Comparison of ENCODE assay signal across 17 mouse cellular contexts in the genomic region with DNA sequence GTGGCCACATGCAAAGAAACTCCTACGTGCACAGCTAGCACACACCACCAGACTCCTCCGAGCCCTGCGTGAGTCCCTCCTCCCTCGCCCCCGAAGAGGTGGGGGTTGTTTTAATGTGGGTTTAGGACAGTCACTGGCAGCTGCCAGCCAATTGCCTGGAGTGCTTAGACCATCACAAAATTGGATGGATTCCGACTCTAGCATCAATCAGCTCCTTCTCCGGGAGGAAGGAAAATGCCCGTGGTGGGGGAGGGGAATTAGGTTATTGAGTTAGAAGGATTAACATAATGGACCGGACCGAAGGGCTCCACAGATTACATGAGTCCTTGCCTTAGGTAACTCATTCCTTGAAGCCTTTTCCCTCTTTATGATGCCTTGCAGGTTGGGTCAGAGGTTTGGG. TPM values are rescaled to one million over a fixed set of nuclear protein-coding genes. Genes with fewer than 3 reads are reported as not detected.
A peak's percentile ranks its signal among the peaks of the same experiment; 100 is the strongest.
DNase-seq lines count a peak whose midpoint lies in the region; ATAC-seq and TF ChIP-seq lines count a peak whose summit lies in the region.
"Had no signal": no experiment of that assay in that cellular context is flagged by ENCODE, and none has a peak within 500 bp of the region (broad histone marks: within the 10 kb centered on the region; RNA-seq: fewer than 3 reads in every experiment).

No protein-coding gene starts in this region.

- no peak overlapping the region for H3K4me2 ChIP-seq in hindbrain, embryonic 16.5 days (ENCODE audit: low read length)
- H3K4me2 ChIP-seq in hindbrain, embryonic 11.5 days (replicated peaks; ENCODE audit: low read depth, low read length) = no peak overlapping the region
- H3K4me2 ChIP-seq in forebrain, embryonic 16.5 days (ENCODE audit: low read length) = no peak overlapping the region
- H3K4me2 ChIP-seq in midbrain, postnatal 0 days (ENCODE audit: low read depth, low read length, poor library complexity, severe bottlenecking) = no peak overlapping the region

- no peaks in the 10 kb centered on the region for H3K36me3 ChIP-seq in hindbrain, embryonic 16.5 days (ENCODE audit: control insufficient read depth, insufficient read depth, low read length)
- H3K36me3 ChIP-seq in hindbrain, embryonic 11.5 days (ENCODE audit: control insufficient read depth, insufficient read depth, low read length) = no peaks in the 10 kb centered on the region
- no peaks in the 10 kb centered on the region for H3K36me3 ChIP-seq in forebrain, embryonic 16.5 days (ENCODE audit: control insufficient read depth, insufficient read depth)
- no peaks in the 10 kb centered on the region for H3K36me3 ChIP-seq in midbrain, postnatal 0 days (ENCODE audit: insufficient read depth, low read length)

- H3K4me3 ChIP-seq in hindbrain, embryonic 16.5 days (ENCODE audit: low read length) = no peak overlapping the region
- no peak overlapping the region for H3K4me3 ChIP-seq in hindbrain, embryonic 11.5 days (ENCODE audit: low read depth, low read length)
- H3K4me3 ChIP-seq in forebrain, embryonic 16.5 days (replicated peaks; ENCODE audit: low read length) = no peak overlapping the region
- no peak overlapping the region for H3K4me3 ChIP-seq in midbrain, postnatal 0 days (ENCODE audit: low read depth, low read length)

- no peak for TF ChIP-seq CTCF in midbrain, postnatal 0 days (IDR thresholded peaks at IDR 0.05)

- peak; percentile 54 for ATAC-seq in hindbrain, embryonic 16.5 days
- ATAC-seq in hindbrain, embryonic 11.5 days (ENCODE audit: low FRiP score) = no peak
- peak; percentile 81 for ATAC-seq in forebrain, embryonic 16.5 days
- ATAC-seq in midbrain, postnatal 0 days (ENCODE audit: low FRiP score) = no peak

- DNase-seq in hindbrain, embryonic 11.5 days (ENCODE audit: low spot score) = no peak
- peak; percentile 28 for DNase-seq in retina, postnatal 1 day
- DNase-seq in retina, embryonic 14.5 days (ENCODE audit: low spot score) = no peak
- DNase-seq in midbrain, postnatal 0 days (ENCODE audit: low spot score) = peak; percentile 53
- DNase-seq in lung, adult 18-20 months = no peak
- DNase-seq: cerebellum, postnatal 25 days; gastrocnemius, postnatal 14 days; heart, postnatal 10 days; kidney, adult 18-20 months; kidney, postnatal 14 days; layer of hippocampus, adult 9-11 months; lung, adult 2 months; lung, postnatal 36 days had no signal

- no peaks in the 10 kb centered on the region; the same call in 1 of the 2 replicates for H3K4me1 ChIP-seq in hindbrain, embryonic 16.5 days (ENCODE audit: control insufficient read depth, insufficient read depth, low read depth, low read length)
- no peaks in the 10 kb centered on the region for H3K4me1 ChIP-seq in hindbrain, embryonic 11.5 days (replicated peaks; ENCODE audit: control insufficient read depth, insufficient read depth, low read length)
- peaks cover 19% of the 10 kb centered on the region for H3K4me1 ChIP-seq in forebrain, embryonic 16.5 days (replicated peaks; ENCODE audit: control insufficient read depth, insufficient read depth, low read length)
- peaks cover 6% of the 10 kb centered on the region; the same call in 1 of the 2 replicates for H3K4me1 ChIP-seq in midbrain, postnatal 0 days (ENCODE audit: insufficient read depth, low read length)

- H3K27ac ChIP-seq in hindbrain, embryonic 16.5 days (ENCODE audit: low read depth, low read length) = no peak overlapping the region
- no peak overlapping the region for H3K27ac ChIP-seq in hindbrain, embryonic 11.5 days (ENCODE audit: low read depth, low read length)
- no peak overlapping the region for H3K27ac ChIP-seq in forebrain, embryonic 16.5 days (ENCODE audit: low read length)
- no peak overlapping the region for H3K27ac ChIP-seq in midbrain, postnatal 0 days (ENCODE audit: low read depth, low read length)

- no peaks in the 10 kb centered on the region for H3K27me3 ChIP-seq in hindbrain, embryonic 16.5 days (replicated peaks; ENCODE audit: control insufficient read depth, insufficient read depth, low read length)
- no peaks in the 10 kb centered on the region for H3K27me3 ChIP-seq in hindbrain, embryonic 11.5 days (ENCODE audit: control insufficient read depth, insufficient read depth, low read length)
- no peaks in the 10 kb centered on the region for H3K27me3 ChIP-seq in forebrain, embryonic 16.5 days (replicated peaks; ENCODE audit: control insufficient read depth, insufficient read depth, low read length)
- no peaks in the 10 kb centered on the region for H3K27me3 ChIP-seq in midbrain, postnatal 0 days (ENCODE audit: insufficient read depth, low read length)

- no peak overlapping the region for H3K9ac ChIP-seq in hindbrain, embryonic 16.5 days (ENCODE audit: low read depth, low read length)
- no peak overlapping the region for H3K9ac ChIP-seq in hindbrain, embryonic 11.5 days (ENCODE audit: low read depth, low read length)
- no peak overlapping the region for H3K9ac ChIP-seq in forebrain, embryonic 16.5 days (replicated peaks; ENCODE audit: low read depth, low read length)
- H3K9ac ChIP-seq in midbrain, postnatal 0 days (replicated peaks; ENCODE audit: low read length, poor library complexity, severe bottlenecking) = no peak overlapping the region

- WGBS in hindbrain, embryonic 16.5 days = 44% methylated on average over 10 of the region's 10 CpGs
- WGBS in hindbrain, embryonic 11.5 days = 79% methylated on average over 10 of the region's 10 CpGs
- 31% methylated on average over 10 of the region's 10 CpGs for WGBS in forebrain, embryonic 16.5 days
- 32% methylated on average over 10 of the region's 10 CpGs for WGBS in midbrain, postnatal 0 days

- no peaks in the 10 kb centered on the region for H3K9me3 ChIP-seq in hindbrain, embryonic 16.5 days (ENCODE audit: control insufficient read depth, low read length)
- no peaks in the 10 kb centered on the region for H3K9me3 ChIP-seq in hindbrain, embryonic 11.5 days (ENCODE audit: control insufficient read depth, low read length)
- H3K9me3 ChIP-seq in forebrain, embryonic 16.5 days (ENCODE audit: control insufficient read depth, low read length) = no peaks in the 10 kb centered on the region
- no peaks in the 10 kb centered on the region for H3K9me3 ChIP-seq in midbrain, postnatal 0 days (ENCODE audit: low read length)

RNA-seq across cellular contexts. Expression of a gene that starts 22.9 kb away (rescaled TPM):
- 2.9 and 5.2 TPM in 2 replicates for polyA plus RNA-seq in hindbrain, embryonic 16.5 days (2015; fragmentation: Nextera tagmentation; extraction: Ambion mirVana)
- 2.2 and 2.4 TPM in 2 replicates for polyA plus RNA-seq in hindbrain, embryonic 11.5 days (2014; fragmentation: Nextera tagmentation; extraction: Ambion mirVana)
- polyA plus RNA-seq in forebrain, embryonic 16.5 days (2015; fragmentation: Nextera tagmentation; extraction: Ambion mirVana) = 4.1 and 4.4 TPM in 2 replicates
- 6.8 and 9.2 TPM in 2 replicates for total RNA-seq in midbrain, postnatal 0 days (2014; rRNA removed)
- 2.5 and 3.1 TPM in 2 replicates for polyA plus RNA-seq in midbrain, postnatal 0 days (2015; fragmentation: Nextera tagmentation; extraction: Ambion mirVana)
- total RNA-seq: liver, adult 2 months had no signal
- polyA plus RNA-seq: liver, adult 2 months; thymus, postnatal 0 days had no signal

Comparison
In these comparisons a context has a peak if more than half of its experiments do, and no peak if none do; other contexts are left out.
1. ATAC-seq: peak in hindbrain, embryonic 16.5 days (single experiment) and forebrain, embryonic 16.5 days (single experiment); none in hindbrain, embryonic 11.5 days (single experiment) and midbrain, postnatal 0 days (single experiment).
2. DNase-seq: peak in retina, postnatal 1 day (single experiment) and midbrain, postnatal 0 days (single experiment); none in hindbrain, embryonic 11.5 days (single experiment), retina, embryonic 14.5 days (single experiment) and lung, adult 18-20 months (0 of 2).